In genomic region chr10:128442718-128443117, GRCm38 (mm10) we compare ENCODE assay signal across 29 mouse cellular contexts. TPM values are rescaled to one million over a fixed set of nuclear protein-coding genes. Genes with fewer than 3 reads are reported as not detected.
A peak's percentile ranks its signal among the peaks of the same experiment; 100 is the strongest.
DNase-seq lines count a peak whose midpoint lies in the region; ATAC-seq and TF ChIP-seq lines count a peak whose summit lies in the region.
"Had no signal": no experiment of that assay in that cellular context is flagged by ENCODE, and none has a peak within 500 bp of the region (broad histone marks: within the 10 kb centered on the region; RNA-seq: fewer than 3 reads in every experiment).

No protein-coding gene starts in this region.

- no peak for TF ChIP-seq POLR2A in limb, embryonic 14.5 days (IDR thresholded peaks at IDR 0.05; ENCODE audit: borderline replicate concordance, extremely low read depth, insufficient read depth, insufficient read length)
- no peak for TF ChIP-seq POLR2A in MEL (IDR thresholded peaks at IDR 0.05; ENCODE audit: control insufficient read depth in 1 of 2, insufficient read depth in 1 of 2, low read depth in 1 of 2, low read length in 2 of 2, poor library complexity in 1 of 2)

- 75% methylated on average over 1 of the region's 1 CpGs for WGBS in embryonic facial prominence, embryonic 14.5 days
- 88% methylated on average over 1 of the region's 1 CpGs for WGBS in embryonic facial prominence, embryonic 10.5 days
- 95% methylated on average over 1 of the region's 1 CpGs for WGBS in limb, embryonic 14.5 days
- WGBS in limb, embryonic 10.5 days, result 93% methylated on average over 1 of the region's 1 CpGs
- WGBS in embryonic facial prominence, embryonic 15.5 days, result 57% methylated on average over 1 of the region's 1 CpGs

- no peak for TF ChIP-seq RAD21 in MEL (IDR thresholded peaks at IDR 0.05; ENCODE audit: low read depth, low read length)

- TF ChIP-seq EP300 in MEL (IDR thresholded peaks at IDR 0.05; ENCODE audit: low read depth in 1 of 2, low read length in 2 of 2), result no peak

- H3K9ac ChIP-seq in embryonic facial prominence, embryonic 14.5 days (ENCODE audit: low read depth, low read length), result no peak overlapping the region
- no peak overlapping the region for H3K9ac ChIP-seq in limb, embryonic 14.5 days (ENCODE audit: low read depth, low read length, severe bottlenecking)
- H3K9ac ChIP-seq in MEL (ENCODE audit: control insufficient read depth, low read depth, low read length, poor library complexity, severe bottlenecking), result no peak overlapping the region
- no peak overlapping the region for H3K9ac ChIP-seq in embryonic facial prominence, embryonic 15.5 days
- H3K9ac ChIP-seq: embryonic facial prominence, embryonic 12.5 days; forebrain, embryonic 12.5 days had no signal

- no peak overlapping the region for H3K4me2 ChIP-seq in embryonic facial prominence, embryonic 14.5 days (ENCODE audit: low read depth, low read length)
- H3K4me2 ChIP-seq in limb, embryonic 14.5 days (replicated peaks; ENCODE audit: low read depth, low read length, severe bottlenecking), result no peak overlapping the region
- no peak overlapping the region for H3K4me2 ChIP-seq in embryonic facial prominence, embryonic 15.5 days (replicated peaks)
- H3K4me2 ChIP-seq: embryonic facial prominence, embryonic 12.5 days; forebrain, embryonic 12.5 days had no signal

- no peaks in the 10 kb centered on the region for H3K9me3 ChIP-seq in embryonic facial prominence, embryonic 14.5 days (ENCODE audit: control insufficient read depth, low read length)
- H3K9me3 ChIP-seq in embryonic facial prominence, embryonic 10.5 days, result no peaks in the 10 kb centered on the region
- H3K9me3 ChIP-seq in limb, embryonic 14.5 days (ENCODE audit: control insufficient read depth, low read length), result no peaks in the 10 kb centered on the region
- no peaks in the 10 kb centered on the region for H3K9me3 ChIP-seq in limb, embryonic 10.5 days (replicated peaks)
- no peaks in the 10 kb centered on the region for H3K9me3 ChIP-seq in MEL (replicated peaks; ENCODE audit: insufficient read depth, low read length)
- H3K9me3 ChIP-seq in embryonic facial prominence, embryonic 15.5 days (replicated peaks), result no peaks in the 10 kb centered on the region
- H3K9me3 ChIP-seq: embryonic facial prominence, embryonic 12.5 days; forebrain, embryonic 10.5 days; forebrain, embryonic 12.5 days; G1E had no signal

- intact Hi-C loops in left cerebral cortex, adult 2 months (cut with DNase I), result no loop called here

- no peaks in the 10 kb centered on the region for H3K4me1 ChIP-seq in embryonic facial prominence, embryonic 14.5 days (ENCODE audit: control insufficient read depth, insufficient read depth, low read length)
- H3K4me1 ChIP-seq in embryonic facial prominence, embryonic 10.5 days, result 0 out of 2 replicates have a peak, but pooled peaks cover 3% of the 10 kb centered on the region
- no peaks in the 10 kb centered on the region for H3K4me1 ChIP-seq in limb, embryonic 14.5 days (ENCODE audit: control insufficient read depth, insufficient read depth, low read length)
- no peaks in the 10 kb centered on the region for H3K4me1 ChIP-seq in limb, embryonic 10.5 days
- H3K4me1 ChIP-seq in MEL (ENCODE audit: control insufficient read depth in 1 of 2, insufficient read depth in 2 of 2, low read length in 2 of 2), result peaks cover 5 to 14% of the 10 kb centered on the region in 2 experiments
- no peaks in the 10 kb centered on the region for H3K4me1 ChIP-seq in embryonic facial prominence, embryonic 15.5 days
- H3K4me1 ChIP-seq: embryonic facial prominence, embryonic 12.5 days; forebrain, embryonic 10.5 days; forebrain, embryonic 12.5 days had no signal

- H3K79me2 ChIP-seq in MEL (ENCODE audit: control insufficient read depth, insufficient read depth, low read length, poor library complexity), result no peaks in the 10 kb centered on the region

- ATAC-seq in embryonic facial prominence, embryonic 14.5 days (ENCODE audit: low read depth), result no peak
- ATAC-seq in limb, embryonic 14.5 days (ENCODE audit: low FRiP score, low read depth), result no peak
- no peak for ATAC-seq in embryonic facial prominence, embryonic 15.5 days (ENCODE audit: insufficient number of reproducible peaks, low FRiP score, low TSS enrichment, low read depth)
- ATAC-seq: activated CD4-positive, CD25-positive, alpha-beta regulatory T cell, adult 4 months; CD4-positive, CD25-positive, alpha-beta regulatory T cell, adult 4 months; forebrain, embryonic 14.5 days; forebrain, embryonic 16.5 days; Patski had no signal

- H3K27me3 ChIP-seq in embryonic facial prominence, embryonic 14.5 days (replicated peaks; ENCODE audit: control insufficient read depth, insufficient read depth, low read length), result no peaks in the 10 kb centered on the region
- H3K27me3 ChIP-seq in embryonic facial prominence, embryonic 10.5 days (replicated peaks; ENCODE audit: low read depth, poor library complexity, severe bottlenecking), result no peaks in the 10 kb centered on the region
- no peaks in the 10 kb centered on the region for H3K27me3 ChIP-seq in limb, embryonic 14.5 days (ENCODE audit: control insufficient read depth, insufficient read depth, low read length)
- no peaks in the 10 kb centered on the region for H3K27me3 ChIP-seq in limb, embryonic 10.5 days (ENCODE audit: low read depth, poor library complexity, severe bottlenecking)
- no peaks in the 10 kb centered on the region for H3K27me3 ChIP-seq in MEL (ENCODE audit: control insufficient read depth in 1 of 2, insufficient read depth in 2 of 2, low read length in 2 of 2)
- H3K27me3 ChIP-seq in embryonic facial prominence, embryonic 15.5 days, result no peaks in the 10 kb centered on the region
- H3K27me3 ChIP-seq: CH12.LX; embryonic facial prominence, embryonic 12.5 days; forebrain, embryonic 12.5 days; Patski had no signal

- H3K4me3 ChIP-seq in embryonic facial prominence, embryonic 14.5 days (ENCODE audit: low read depth, low read length), result no peak overlapping the region
- no peak overlapping the region for H3K4me3 ChIP-seq in embryonic facial prominence, embryonic 10.5 days
- H3K4me3 ChIP-seq in limb, embryonic 14.5 days (replicated peaks; ENCODE audit: low read length), result no peak overlapping the region
- H3K4me3 ChIP-seq in limb, embryonic 10.5 days, result no peak overlapping the region
- no peak overlapping the region for H3K4me3 ChIP-seq in MEL (ENCODE audit: control insufficient read depth in 1 of 2, insufficient read depth in 1 of 2, low read depth in 2 of 2, low read length in 2 of 2)
- H3K4me3 ChIP-seq in embryonic facial prominence, embryonic 15.5 days (replicated peaks), result no peak overlapping the region
- H3K4me3 ChIP-seq in left cerebral cortex, adult 2 months, result no peak overlapping the region
- H3K4me3 ChIP-seq: embryonic facial prominence, embryonic 12.5 days; forebrain, embryonic 10.5 days; forebrain, embryonic 12.5 days had no signal

- peaks cover 45% of the 10 kb centered on the region for H3K36me3 ChIP-seq in embryonic facial prominence, embryonic 14.5 days (ENCODE audit: control insufficient read depth, insufficient read depth, low read length)
- H3K36me3 ChIP-seq in embryonic facial prominence, embryonic 10.5 days (replicated peaks), result peaks cover 46% of the 10 kb centered on the region
- peaks cover 47% of the 10 kb centered on the region for H3K36me3 ChIP-seq in limb, embryonic 14.5 days (ENCODE audit: control insufficient read depth, insufficient read depth, low read length)
- peaks cover 48% of the 10 kb centered on the region for H3K36me3 ChIP-seq in limb, embryonic 10.5 days
- H3K36me3 ChIP-seq in MEL (ENCODE audit: control insufficient read depth in 1 of 2, insufficient read depth in 2 of 2, low read length in 2 of 2), result peaks cover 0 to 11% of the 10 kb centered on the region in 2 experiments
- H3K36me3 ChIP-seq in embryonic facial prominence, embryonic 15.5 days, result peaks cover 40% of the 10 kb centered on the region

- TF ChIP-seq CTCF in MEL (IDR thresholded peaks at IDR 0.05 in 2 of 3, conservative IDR thresholded peaks at IDR 0.05 in 1 of 3; ENCODE audit: control insufficient read depth in 1 of 3, insufficient read depth in 1 of 3, low read depth in 2 of 3, low read length in 3 of 3, poor library complexity in 1 of 3, severe bottlenecking in 1 of 3), result no peak
- no peak for TF ChIP-seq CTCF in left cerebral cortex, adult 2 months (IDR thresholded peaks at IDR 0.05)

- DNase-seq in embryonic facial prominence, embryonic 14.5 days (ENCODE audit: low spot score), result peak; percentile 50
- DNase-seq in embryonic facial prominence, embryonic 10.5 days (ENCODE audit: low spot score), result no peak
- peak; percentile 40 for DNase-seq in limb, embryonic 14.5 days (ENCODE audit: low spot score)
- DNase-seq in limb, embryonic 10.5 days (ENCODE audit: low spot score), result no peak
- DNase-seq in MEL (ENCODE audit: low read depth, low spot score), result no peak
- no peak for DNase-seq in left cerebral cortex, adult 2 months (ENCODE audit: extremely low spot score in 1 of 2, low spot score in 2 of 2)
- no peak for DNase-seq in cerebellum, adult 18-20 months
- DNase-seq: adrenal gland, adult 8-10 months; adrenal gland, postnatal 14 days; adrenal gland, postnatal 36 days; B cell, adult 2 months; cerebellum, adult 11-12 months; cerebellum, adult 8-10 months; cerebellum, adult 9-11 months; cerebellum, postnatal 14 days; cerebellum, postnatal 36 days; embryo, embryonic 11 days had no signal

- H3K27ac ChIP-seq in embryonic facial prominence, embryonic 14.5 days (replicated peaks; ENCODE audit: low read depth, low read length), result no peak overlapping the region
- H3K27ac ChIP-seq in embryonic facial prominence, embryonic 10.5 days (replicated peaks), result no peak overlapping the region
- H3K27ac ChIP-seq in limb, embryonic 14.5 days (replicated peaks; ENCODE audit: low read depth, low read length), result no peak overlapping the region
- H3K27ac ChIP-seq in limb, embryonic 10.5 days, result no peak overlapping the region
- H3K27ac ChIP-seq in MEL (ENCODE audit: control insufficient read depth, low read depth, low read length), result no peak overlapping the region
- 0 out of 2 replicates have a peak overlapping the region, but pooled peaks have one; percentile 44 for H3K27ac ChIP-seq in embryonic facial prominence, embryonic 15.5 days (replicated peaks)
- H3K27ac ChIP-seq in left cerebral cortex, adult 2 months, result no peak overlapping the region
- H3K27ac ChIP-seq: embryonic facial prominence, embryonic 12.5 days; forebrain, embryonic 10.5 days; forebrain, embryonic 12.5 days had no signal

RNA-seq across cellular contexts. Expression of gene Smarcc2, which starts 16.3 kb away (rescaled TPM):
- 84.1 and 91.4 TPM in 2 replicates for polyA plus RNA-seq in embryonic facial prominence, embryonic 14.5 days (2014; fragmentation: Nextera tagmentation; extraction: Ambion mirVana)
- 77.3 and 85.9 TPM in 2 replicates for polyA plus RNA-seq in embryonic facial prominence, embryonic 10.5 days (2016; fragmentation: Nextera tagmentation; extraction: Ambion mirVana)
- 216 and 219 TPM in 2 replicates for polyA plus RNA-seq in limb, embryonic 14.5 days (2012; rRNA removed)
- polyA plus RNA-seq in limb, embryonic 14.5 days (2014; fragmentation: Nextera tagmentation; extraction: Ambion mirVana), result 98.0 and 110 TPM in 2 replicates
- polyA plus RNA-seq in limb, embryonic 10.5 days (2016; fragmentation: Nextera tagmentation; extraction: Ambion mirVana), result 64.2 and 91.3 TPM in 2 replicates
- total RNA-seq in MEL (2012; rRNA removed), result 22.3 and 24.8 TPM in 2 replicates
- 100 to 1,000 TPM in 1 of 2 experiments, 10 to 100 TPM in 1; 68.8 to 226 TPM for polyA plus RNA-seq in MEL (2012; ENCODE audit: insufficient read depth in 1 of 2, insufficient read length in 2 of 2, low read depth in 1 of 2, low replicate concordance in 2 of 2, missing spikeins in 1 of 2)
- 85.2 and 93.6 TPM in 2 replicates for polyA plus RNA-seq in embryonic facial prominence, embryonic 15.5 days (2015; fragmentation: Nextera tagmentation; extraction: Ambion mirVana)
- 100 to 1,000 TPM; 253 to 254 TPM for total RNA-seq in left cerebral cortex, adult 2 months (2021)

RNA-seq across cellular contexts. Expression of gene Rnf41, which starts 31.3 kb away (rescaled TPM):
- polyA plus RNA-seq in embryonic facial prominence, embryonic 14.5 days (2014; fragmentation: Nextera tagmentation; extraction: Ambion mirVana), result 35.2 and 36.1 TPM in 2 replicates
- polyA plus RNA-seq in embryonic facial prominence, embryonic 10.5 days (2016; fragmentation: Nextera tagmentation; extraction: Ambion mirVana), result 42.1 and 44.6 TPM in 2 replicates
- polyA plus RNA-seq in limb, embryonic 14.5 days (2012; rRNA removed), result 37.0 and 38.1 TPM in 2 replicates
- polyA plus RNA-seq in limb, embryonic 14.5 days (2014; fragmentation: Nextera tagmentation; extraction: Ambion mirVana), result 35.7 and 36.1 TPM in 2 replicates
- polyA plus RNA-seq in limb, embryonic 10.5 days (2016; fragmentation: Nextera tagmentation; extraction: Ambion mirVana), result 41.9 and 43.6 TPM in 2 replicates
- 25.4 and 28.1 TPM in 2 replicates for total RNA-seq in MEL (2012; rRNA removed)
- 10 to 100 TPM in 1 of 2 experiments, not detected in 1; 27.4 TPM for polyA plus RNA-seq in MEL (2012; ENCODE audit: insufficient read depth in 1 of 2, insufficient read length in 2 of 2, low read depth in 1 of 2, low replicate concordance in 2 of 2, missing spikeins in 1 of 2)
- 44.0 and 45.0 TPM in 2 replicates for polyA plus RNA-seq in embryonic facial prominence, embryonic 15.5 days (2015; fragmentation: Nextera tagmentation; extraction: Ambion mirVana)
- 10 to 100 TPM; 74.0 to 76.6 TPM for total RNA-seq in left cerebral cortex, adult 2 months (2021)

RNA-seq across cellular contexts. Expression of gene Nabp2, which starts 31.4 kb away (rescaled TPM):
- 61.9 and 63.3 TPM in 2 replicates for polyA plus RNA-seq in embryonic facial prominence, embryonic 14.5 days (2014; fragmentation: Nextera tagmentation; extraction: Ambion mirVana)
- 119 and 129 TPM in 2 replicates for polyA plus RNA-seq in embryonic facial prominence, embryonic 10.5 days (2016; fragmentation: Nextera tagmentation; extraction: Ambion mirVana)
- polyA plus RNA-seq in limb, embryonic 14.5 days (2012; rRNA removed), result 38.9 and 42.3 TPM in 2 replicates
- polyA plus RNA-seq in limb, embryonic 14.5 days (2014; fragmentation: Nextera tagmentation; extraction: Ambion mirVana), result 68.6 and 71.9 TPM in 2 replicates
- polyA plus RNA-seq in limb, embryonic 10.5 days (2016; fragmentation: Nextera tagmentation; extraction: Ambion mirVana), result 98.7 and 133 TPM in 2 replicates
- 33.7 and 39.9 TPM in 2 replicates for total RNA-seq in MEL (2012; rRNA removed)
- polyA plus RNA-seq in MEL (2012; ENCODE audit: insufficient read depth in 1 of 2, insufficient read length in 2 of 2, low read depth in 1 of 2, low replicate concordance in 2 of 2, missing spikeins in 1 of 2), result 100 to 1,000 TPM; 166 to 249 TPM
- polyA plus RNA-seq in embryonic facial prominence, embryonic 15.5 days (2015; fragmentation: Nextera tagmentation; extraction: Ambion mirVana), result 66.2 and 75.7 TPM in 2 replicates
- 10 to 100 TPM; 87.0 to 91.1 TPM for total RNA-seq in left cerebral cortex, adult 2 months (2021)

RNA-seq across cellular contexts. Expression of gene Slc39a5, which starts 41.7 kb away (rescaled TPM):
- 0.11 and 0.13 TPM in 2 replicates for polyA plus RNA-seq in embryonic facial prominence, embryonic 14.5 days (2014; fragmentation: Nextera tagmentation; extraction: Ambion mirVana)
- 0.13 and 0.36 TPM in 2 replicates for polyA plus RNA-seq in embryonic facial prominence, embryonic 10.5 days (2016; fragmentation: Nextera tagmentation; extraction: Ambion mirVana)
- 0.39 and 0.55 TPM in 2 replicates for polyA plus RNA-seq in limb, embryonic 14.5 days (2012; rRNA removed)
- 0.14 TPM in 1 of 2 replicates, not detected in the other for polyA plus RNA-seq in limb, embryonic 14.5 days (2014; fragmentation: Nextera tagmentation; extraction: Ambion mirVana)
- 0.21 TPM in 1 of 2 replicates, not detected in the other for polyA plus RNA-seq in limb, embryonic 10.5 days (2016; fragmentation: Nextera tagmentation; extraction: Ambion mirVana)
- total RNA-seq in MEL (2012; rRNA removed), result not detected in 2 replicates
- polyA plus RNA-seq in MEL (2012; ENCODE audit: insufficient read depth in 1 of 2, insufficient read length in 2 of 2, low read depth in 1 of 2, low replicate concordance in 2 of 2, missing spikeins in 1 of 2), result not detected
- 0.13 TPM in 1 of 2 replicates, not detected in the other for polyA plus RNA-seq in embryonic facial prominence, embryonic 15.5 days (2015; fragmentation: Nextera tagmentation; extraction: Ambion mirVana)
- not detected for total RNA-seq in left cerebral cortex, adult 2 months (2021)
- total RNA-seq: adrenal gland, postnatal 36 days; CH12.LX; common myeloid progenitor, adult 5-6 weeks; G1E had no signal
- polyA plus RNA-seq: activated CD4-positive, CD25-positive, alpha-beta regulatory T cell, adult 4 months; CD4-positive, CD25-positive, alpha-beta regulatory T cell, adult 4 months; embryonic facial prominence, embryonic 12.5 days; forebrain, embryonic 10.5 days; forebrain, embryonic 12.5 days; forebrain, embryonic 14.5 days; G1E had no signal

RNA-seq across cellular contexts. Expression of gene Myl6, which starts 51.2 kb away (rescaled TPM):
- polyA plus RNA-seq in embryonic facial prominence, embryonic 14.5 days (2014; fragmentation: Nextera tagmentation; extraction: Ambion mirVana), result 1,095 and 1,174 TPM in 2 replicates
- 733 and 768 TPM in 2 replicates for polyA plus RNA-seq in embryonic facial prominence, embryonic 10.5 days (2016; fragmentation: Nextera tagmentation; extraction: Ambion mirVana)
- 1,142 and 1,623 TPM in 2 replicates for polyA plus RNA-seq in limb, embryonic 14.5 days (2012; rRNA removed)
- polyA plus RNA-seq in limb, embryonic 14.5 days (2014; fragmentation: Nextera tagmentation; extraction: Ambion mirVana), result 1,081 and 1,105 TPM in 2 replicates
- 685 and 729 TPM in 2 replicates for polyA plus RNA-seq in limb, embryonic 10.5 days (2016; fragmentation: Nextera tagmentation; extraction: Ambion mirVana)
- total RNA-seq in MEL (2012; rRNA removed), result 560 and 589 TPM in 2 replicates
- 100 to 1,000 TPM in 1 of 2 experiments, not detected in 1; 399 TPM for polyA plus RNA-seq in MEL (2012; ENCODE audit: insufficient read depth in 1 of 2, insufficient read length in 2 of 2, low read depth in 1 of 2, low replicate concordance in 2 of 2, missing spikeins in 1 of 2)
- 1,219 and 1,296 TPM in 2 replicates for polyA plus RNA-seq in embryonic facial prominence, embryonic 15.5 days (2015; fragmentation: Nextera tagmentation; extraction: Ambion mirVana)
- total RNA-seq in left cerebral cortex, adult 2 months (2021), result 100 to 1,000 TPM; 555 to 562 TPM

Comparison
In these comparisons a context has a peak if more than half of its experiments do, and no peak if none do; other contexts are left out.
1. DNase-seq: peak in embryonic facial prominence, embryonic 14.5 days (single experiment) and limb, embryonic 14.5 days (single experiment); none in embryonic facial prominence, embryonic 10.5 days (single experiment), limb, embryonic 10.5 days (single experiment), MEL (single experiment), left cerebral cortex, adult 2 months (0 of 2) and cerebellum, adult 18-20 months (0 of 2).